Mouse (Mus musculus) CH12.LX (cell line): Measurements from ENCODE around the gene Abhd12. TPM values are rescaled to one million over a fixed set of nuclear protein-coding genes. Genes with fewer than 3 reads are reported as not detected.

ENCODE experiments used
- DNase-seq: peaks from one replicate; pipeline ENCODE4 v3.0.0-alpha.2; 2013; ENCODE audit errors: extremely low read depth
- H3K27ac ChIP-seq: 2 replicates; pipeline ENCODE4 v1.5.1; 2012; ENCODE audit warnings: low read depth, mild to moderate bottlenecking, control low read depth, moderate library complexity; ENCODE audit not compliant: insufficient read depth
- H3K27me3 ChIP-seq: replicated peaks from 2 replicates; pipeline ENCODE3; 2012; ENCODE audit warnings: inconsistent platforms
- H3K36me3 ChIP-seq, 2 experiments: replicated peaks in 1 of 2; 2 replicates each; pipeline versions ENCODE3 to v1.6.1; 2012; ENCODE audit warnings: inconsistent platforms in 1 of 2, low read length in 1 of 2, mild to moderate bottlenecking in 1 of 2, mixed read lengths in 1 of 2, moderate library complexity in 1 of 2; ENCODE audit not compliant: control insufficient read depth in 1 of 2, insufficient read depth in 1 of 2
- H3K4me1 ChIP-seq, 2 experiments: 2 replicates each; pipeline ENCODE4 v1.6.1; 2012; ENCODE audit warnings: inconsistent platforms in 1 of 2, moderate library complexity in 1 of 2; ENCODE audit not compliant: insufficient read depth in 2 of 2, control insufficient read depth in 1 of 2
- H3K4me2 ChIP-seq: 2 replicates; pipeline ENCODE4 v1.6.1; 2012; ENCODE audit warnings: low read depth, mild to moderate bottlenecking, control low read depth; ENCODE audit not compliant: poor library complexity, insufficient read depth, severe bottlenecking
- H3K4me3 ChIP-seq, 3 experiments: fragments of 150-350 bp in 1 of 3; sonication (generic) in 1 of 3; replicated peaks in 1 of 3; 2 replicates each; pipeline versions ENCODE3 to v1.5.1; 2011 to 2012; ENCODE audit warnings: low read depth in 2 of 3, low read length in 2 of 3, mild to moderate bottlenecking in 2 of 3, moderate library complexity in 2 of 3, control low read depth in 1 of 3, improper control_type of control experiment in 1 of 3, inconsistent platforms in 1 of 3, mixed read lengths in 1 of 3; ENCODE audit not compliant: poor library complexity in 1 of 3
- H3K79me2 ChIP-seq: replicated peaks from 2 replicates; pipeline ENCODE4 v1.6.1; 2012; ENCODE audit warnings: mild to moderate bottlenecking, moderate library complexity; ENCODE audit not compliant: control insufficient read depth, poor library complexity, insufficient read depth, severe bottlenecking; ENCODE audit errors: extremely low read depth
- H3K9ac ChIP-seq: 2 replicates; pipeline ENCODE4 v1.6.1; 2012; ENCODE audit warnings: low read depth, mild to moderate bottlenecking, control low read depth, moderate library complexity; ENCODE audit not compliant: insufficient read depth
- H3K9me3 ChIP-seq: replicated peaks from 2 replicates; pipeline ENCODE3; 2012; ENCODE audit warnings: low read length, inconsistent platforms, mixed read lengths
- ETS1 ChIP-seq: conservative IDR thresholded peaks from 2 replicates; pipeline ENCODE4 v1.6.1; 2012; ENCODE audit warnings: low read depth, mild to moderate bottlenecking, inconsistent platforms, low read length, improper control_type of control experiment, moderate library complexity
- HCFC1 ChIP-seq: IDR thresholded peaks from 2 replicates; pipeline ENCODE4 v1.6.1; 2012; ENCODE audit warnings: low read depth, mild to moderate bottlenecking, inconsistent platforms, low read length, improper control_type of control experiment
- IRF4 ChIP-seq: IDR thresholded peaks from 2 replicates; pipeline ENCODE4 v1.6.1; 2014; ENCODE audit warnings: low read depth, mild to moderate bottlenecking, inconsistent platforms, low read length, improper control_type of control experiment
- MAX ChIP-seq: IDR thresholded peaks from 2 replicates; pipeline ENCODE4 v1.6.1; 2011; ENCODE audit warnings: low read length, improper control_type of control experiment
- MEF2A ChIP-seq: IDR thresholded peaks from 2 replicates; pipeline ENCODE4 v1.6.1; 2014; ENCODE audit warnings: low read depth, mild to moderate bottlenecking, inconsistent platforms, low read length, improper control_type of control experiment, borderline replicate concordance
- MXI1 ChIP-seq: IDR thresholded peaks from 2 replicates; pipeline ENCODE4 v1.6.1; 2011; ENCODE audit warnings: mild to moderate bottlenecking, low read depth, low read length, improper control_type of control experiment
- PAX5 ChIP-seq: IDR thresholded peaks from 2 replicates; pipeline ENCODE4 v1.6.1; 2012; ENCODE audit warnings: low read length, inconsistent platforms, mixed read lengths
- POLR2A ChIP-seq: IDR thresholded peaks from 2 replicates; pipeline ENCODE4 v1.6.1; 2011; ENCODE audit warnings: low read depth, mild to moderate bottlenecking, improper control_type of control experiment, low read length
- RAD21 ChIP-seq: IDR thresholded peaks from 2 replicates; pipeline ENCODE4 v1.6.1; 2011; ENCODE audit warnings: low read depth, mild to moderate bottlenecking, low read length, improper control_type of control experiment, moderate library complexity
- SIN3A ChIP-seq: IDR thresholded peaks from 2 replicates; pipeline ENCODE4 v1.6.1; 2012; ENCODE audit warnings: low read length, improper control_type of control experiment, inconsistent platforms
- UBTF ChIP-seq: IDR thresholded peaks from 2 replicates; pipeline ENCODE4 v1.6.1; 2012; ENCODE audit warnings: low read depth, mild to moderate bottlenecking, inconsistent platforms, low read length, improper control_type of control experiment, moderate library complexity
- USF1 ChIP-seq: IDR thresholded peaks from 2 replicates; pipeline ENCODE4 v1.6.1; 2014; ENCODE audit warnings: low read depth, mild to moderate bottlenecking, inconsistent platforms, low read length, improper control_type of control experiment
- ZC3H11A ChIP-seq: IDR thresholded peaks from 2 replicates; pipeline ENCODE4 v1.6.1; 2012; ENCODE audit warnings: low read depth, mild to moderate bottlenecking, inconsistent platforms, low read length, improper control_type of control experiment
- ZMIZ1 ChIP-seq: IDR thresholded peaks from 2 replicates; pipeline ENCODE4 v1.6.1; 2012; ENCODE audit warnings: low read depth, mild to moderate bottlenecking, inconsistent platforms, low read length, improper control_type of control experiment
- ZNF384 ChIP-seq: IDR thresholded peaks from 2 replicates; pipeline ENCODE4 v1.6.1; 2012; ENCODE audit warnings: low read depth, low read length, improper control_type of control experiment, inconsistent platforms
- dilution Hi-C: fragments of 300-500 bp; cut with MboI; formaldehyde crosslinking; loops from 2 replicates; pipeline ENCODE4 v1.14.3; 2020; ENCODE audit warnings: low sequenced_read_pairs; ENCODE audit not compliant: extremely low pct_unique_long_range_greater_than_20kb, extremely low pct_ligation_motif_present
- in situ Hi-C: fragments of 300-500 bp; cut with MboI; formaldehyde crosslinking; loops from 3 replicates; pipeline ENCODE4 v1.14.3; 2019; ENCODE audit warnings: low sequenced_read_pairs, low pct_ligation_motif_present, low pct_unique_long_range_greater_than_20kb, mixed read lengths
- polyA plus RNA-seq: library from polyadenylated mRNA; unstranded; fragments of >175 nt; gene quantifications from 2 replicates; pipeline ENCODE4 v1.2.1, GENCODE M21; 2012; ENCODE audit warnings: low read depth; ENCODE audit not compliant: insufficient read length
- total RNA-seq, 2 experiments: library from RNA; depleted of rRNA; stranded (reverse); fragments of 300-350 nt in 1 of 2; fragments of >200 nt in 1 of 2; gene quantifications; 2 replicates each; pipeline ENCODE4 v1.2.3; 2012 to 2014

The Abhd12 gene
- total and polyA plus RNA-seq, 3 experiments = 43.6 to 51.5 (median 51.3) TPM

- TF ChIP-seq PAX5 (no peak), USF1 (no peak)
- Histone ChIP-seq H3K4me2 (no peak overlapping the region), H3K36me3 (peaks cover 3 to 48% of the 10 kb centered on the region in 2 experiments)
Measured at GRCm38 (mm10) chr2:150923505-150923904, 19.0 kb upstream of the Abhd12 start.

GRCm38 (mm10) chr2:150923026-150923425 lies 18.5 kb upstream of the Abhd12 start:
- H3K79me2 ChIP-seq = peaks cover 4% of the 10 kb centered on the region; the same call in 1 of the 2 replicates
- no peak overlapping the region for H3K4me3 ChIP-seq
- H3K9ac ChIP-seq = no peak overlapping the region
- no peaks in the 10 kb centered on the region for H3K27me3 ChIP-seq
- dilution Hi-C loops = no loop called here
- no peak for TF ChIP-seq ZMIZ1
- no peak for TF ChIP-seq MXI1
- no peak for TF ChIP-seq MAX
- TF ChIP-seq ZNF384 = no peak
- no peak for TF ChIP-seq UBTF
- TF ChIP-seq MEF2A = no peak
- no peak for TF ChIP-seq HCFC1
- TF ChIP-seq SIN3A = no peak
- TF ChIP-seq USF1 = no peak
- TF ChIP-seq ZC3H11A = no peak
- no peak for TF ChIP-seq POLR2A
- TF ChIP-seq ETS1 = no peak
- no peak for TF ChIP-seq IRF4
- TF ChIP-seq RAD21 = no peak
- TF ChIP-seq, all 38 proteins: peak for 0
- H3K36me3 ChIP-seq = peaks cover 3 to 49% of the 10 kb centered on the region in 2 experiments
- H3K4me1 ChIP-seq = peaks cover 8 to 34% of the 10 kb centered on the region in 2 experiments
- in situ Hi-C loops = no loop called here
- H3K9me3 ChIP-seq = no peaks in the 10 kb centered on the region
- H3K27ac ChIP-seq = no peak overlapping the region
- H3K4me2 ChIP-seq = no peak overlapping the region
- DNase-seq = no peak

More at GRCm38 (mm10) chr2:150923505-150923904, 19.0 kb upstream of the Abhd12 start:
- DNase-seq = no peak
- no peak overlapping the region for H3K4me3 ChIP-seq
- no peaks in the 10 kb centered on the region for H3K27me3 ChIP-seq
- in situ Hi-C loops (no loop called here), dilution Hi-C loops (no loop called here)
- H3K79me2 ChIP-seq = peaks cover 4% of the 10 kb centered on the region; the same call in 1 of the 2 replicates
- H3K4me1 ChIP-seq = peaks cover 7 to 30% of the 10 kb centered on the region in 2 experiments
- H3K9me3 ChIP-seq = no peaks in the 10 kb centered on the region
- no peak overlapping the region for H3K9ac ChIP-seq
- H3K27ac ChIP-seq = no peak overlapping the region
